Mouse (Mus musculus): ENCODE measurements around the gene Vmn1r14. TPM values are rescaled to one million over a fixed set of nuclear protein-coding genes. Genes with fewer than 3 reads are reported as not detected.

Vmn1r14 gene
- not detected in 2 replicates for polyA plus RNA-seq (2012; rRNA removed; ENCODE audit: low replicate concordance)

GRCm38 (mm10) chr6:57231386-57231785 lies at the start of gene Vmn1r14:
TSS of gene Vmn1r14 (plus strand) at chr6:57231686.

GRCm38 (mm10) chr6:57202990-57203389 lies 28.5 kb upstream of the Vmn1r14 start, which contains the start of gene Vmn1r13:
TSS of gene Vmn1r13 (plus strand) at chr6:57203290.

GRCm38 (mm10) chr6:57257652-57258051 lies 26.2 kb downstream of the Vmn1r14 start, which contains the start of gene Vmn1r15:
TSS of gene Vmn1r15 (plus strand) at chr6:57257952.

Other genes starting within 250 kb of the Vmn1r14 start
- not detected in 2 replicates for gene Vmn1r6, start 234.4 kb upstream of the Vmn1r14 start, polyA plus RNA-seq (2012; rRNA removed; ENCODE audit: low replicate concordance)
- gene Vmn1r7, start 206.4 kb upstream of the Vmn1r14 start, polyA plus RNA-seq (2012; rRNA removed; ENCODE audit: low replicate concordance): not detected in 2 replicates
- not detected in 2 replicates for gene Vmn1r8, start 199.4 kb upstream of the Vmn1r14 start, polyA plus RNA-seq (2012; rRNA removed; ENCODE audit: low replicate concordance)
- not detected in 2 replicates for gene Vmn1r9, start 164.9 kb upstream of the Vmn1r14 start, polyA plus RNA-seq (2012; rRNA removed; ENCODE audit: low replicate concordance)
- gene Vmn1r10, start 122.2 kb upstream of the Vmn1r14 start, polyA plus RNA-seq (2012; rRNA removed; ENCODE audit: low replicate concordance): not detected in 2 replicates
- not detected in 2 replicates for gene Vmn1r11, start 98.2 kb upstream of the Vmn1r14 start, polyA plus RNA-seq (2012; rRNA removed; ENCODE audit: low replicate concordance)
- gene Vmn1r12, start 74.8 kb upstream of the Vmn1r14 start, polyA plus RNA-seq (2012; rRNA removed; ENCODE audit: low replicate concordance): not detected in 2 replicates
- gene Vmn1r13, start 28.4 kb upstream of the Vmn1r14 start, polyA plus RNA-seq (2012; rRNA removed; ENCODE audit: low replicate concordance): not detected in 2 replicates
- gene Vmn1r15, start 26.3 kb downstream of the Vmn1r14 start, polyA plus RNA-seq (2012; rRNA removed; ENCODE audit: low replicate concordance): not detected in 2 replicates
- not detected in 2 replicates for gene Vmn1r16, start 97.8 kb downstream of the Vmn1r14 start, polyA plus RNA-seq (2012; rRNA removed; ENCODE audit: low replicate concordance)
- gene Vmn1r17, start 132.0 kb downstream of the Vmn1r14 start, polyA plus RNA-seq (2012; rRNA removed; ENCODE audit: low replicate concordance): not detected in 2 replicates
- not detected in 2 replicates for gene Vmn1r18, start 164.1 kb downstream of the Vmn1r14 start, polyA plus RNA-seq (2012; rRNA removed; ENCODE audit: low replicate concordance)
- not detected in 2 replicates for gene Vmn1r19, start 172.1 kb downstream of the Vmn1r14 start, polyA plus RNA-seq (2012; rRNA removed; ENCODE audit: low replicate concordance)
- not detected in 2 replicates for gene Vmn1r20, start 197.2 kb downstream of the Vmn1r14 start, polyA plus RNA-seq (2012; rRNA removed; ENCODE audit: low replicate concordance)